Mouse (Mus musculus): ENCODE results near the gene Fnbp1.

DNA sequence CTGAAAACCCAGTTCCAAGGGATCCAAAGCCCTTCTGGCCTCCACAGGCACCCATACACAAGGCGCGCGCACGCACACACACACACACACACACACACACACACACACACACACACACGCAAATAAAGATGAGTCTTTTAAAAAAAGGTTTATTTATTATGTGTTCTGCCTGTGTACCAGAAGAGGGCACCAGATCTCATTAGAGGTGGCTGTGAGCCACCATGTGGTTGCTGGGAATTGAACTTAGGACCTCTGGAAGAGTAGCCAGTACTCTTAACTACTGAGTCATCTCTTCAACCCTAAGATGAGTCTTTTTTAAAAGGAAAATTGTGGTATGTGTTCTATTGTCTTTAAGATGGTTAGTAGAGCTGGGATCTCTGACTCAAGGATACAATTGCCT lies 30.7 kb upstream of the Fnbp1 start:
- TF ChIP-seq CTCF (IDR thresholded peaks at IDR 0.05; ENCODE audit: borderline replicate concordance, extremely low read depth, insufficient read depth, insufficient read length) (no peak; the same call in 1 of the 2 replicates), POLR2A (IDR thresholded peaks at IDR 0.05; ENCODE audit: borderline replicate concordance, extremely low read depth, insufficient read depth, insufficient read length, poor library complexity, severe bottlenecking) (no peak)

Data from brain, embryonic 14.5 days (tissue).